Mouse (Mus musculus): Measurements from ENCODE around the gene Hepacam2. TPM values are rescaled to one million over a fixed set of nuclear protein-coding genes. Genes with fewer than 3 reads are reported as not detected.
"Not testable (repeated sequence)": the region's sequence is repeated elsewhere in the genome, so short reads cannot be mapped to it uniquely, and the experiment has no call there.

Hepacam2 gene
- total RNA-seq, 1 experiment from 2014 or later, result not detected

DNA sequence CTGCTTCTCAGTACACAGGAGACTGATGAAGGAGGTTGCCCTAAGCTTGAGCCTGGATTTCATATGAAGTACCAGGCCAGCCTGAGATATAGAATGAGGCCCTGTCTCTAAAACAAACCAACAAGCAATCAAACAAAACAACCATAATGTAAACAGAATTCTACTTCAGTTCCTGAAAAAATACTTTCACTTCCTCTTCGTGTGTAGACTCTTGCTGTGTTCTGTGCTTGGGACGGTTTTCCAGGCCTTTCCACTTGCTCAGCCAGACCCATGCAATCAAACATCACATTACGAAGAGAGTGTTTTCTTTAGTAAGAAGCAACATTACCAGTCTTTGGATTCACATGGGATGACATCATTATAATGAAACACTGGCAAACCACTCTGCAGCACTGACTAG lies 16.4 kb downstream of the Hepacam2 start:
- ATAC-seq (replicated peaks in 1 of 2; ENCODE audit: insufficient read depth in 1 of 2, low FRiP score in 2 of 2, low TSS enrichment in 1 of 2, low read depth in 1 of 2, poor library complexity in 2 of 2, severe bottlenecking in 2 of 2), result peak; percentile 25 to 32; a peak in 1 of 4 replicates

GRCm38 (mm10) chr6:3479853-3480252 lies 18.2 kb downstream of the Hepacam2 start:
- ATAC-seq (replicated peaks in 1 of 2; ENCODE audit: insufficient read depth in 1 of 2, low FRiP score in 2 of 2, low TSS enrichment in 1 of 2, low read depth in 1 of 2, poor library complexity in 2 of 2, severe bottlenecking in 2 of 2), result no peak

GRCm38 (mm10) chr6:3476299-3476698 lies 21.8 kb downstream of the Hepacam2 start:
- no peak for ATAC-seq (replicated peaks in 1 of 2; ENCODE audit: insufficient read depth in 1 of 2, low FRiP score in 2 of 2, low TSS enrichment in 1 of 2, low read depth in 1 of 2, poor library complexity in 2 of 2, severe bottlenecking in 2 of 2)

- ATAC-seq (replicated peaks in 1 of 2; ENCODE audit: insufficient read depth in 1 of 2, low FRiP score in 2 of 2, low TSS enrichment in 1 of 2, low read depth in 1 of 2, poor library complexity in 2 of 2, severe bottlenecking in 2 of 2), result no peak
Observed at GRCm38 (mm10) chr6:3470706-3471105, 27.4 kb downstream of the Hepacam2 start.

DNA sequence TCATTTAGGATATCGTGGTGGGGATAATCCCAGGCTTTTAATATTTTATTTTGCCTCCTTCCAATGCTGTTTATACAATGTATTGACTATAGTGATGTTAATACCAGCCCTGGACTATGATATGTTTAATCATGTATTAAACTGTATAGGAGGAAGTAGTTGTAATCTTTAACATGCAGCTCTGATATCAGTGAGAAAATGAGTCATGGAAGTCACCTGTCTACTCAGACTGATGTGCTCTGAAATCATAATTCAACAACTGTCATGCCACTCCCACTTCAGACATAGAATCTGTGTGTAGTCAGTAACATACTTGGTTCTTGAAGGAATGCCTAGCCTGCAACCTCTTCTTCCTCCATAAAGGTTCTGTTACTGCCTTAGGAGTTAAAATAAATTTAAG lies 29.5 kb downstream of the Hepacam2 start:
- no peak for ATAC-seq (replicated peaks in 1 of 2; ENCODE audit: insufficient read depth in 1 of 2, low FRiP score in 2 of 2, low TSS enrichment in 1 of 2, low read depth in 1 of 2, poor library complexity in 2 of 2, severe bottlenecking in 2 of 2)

DNA sequence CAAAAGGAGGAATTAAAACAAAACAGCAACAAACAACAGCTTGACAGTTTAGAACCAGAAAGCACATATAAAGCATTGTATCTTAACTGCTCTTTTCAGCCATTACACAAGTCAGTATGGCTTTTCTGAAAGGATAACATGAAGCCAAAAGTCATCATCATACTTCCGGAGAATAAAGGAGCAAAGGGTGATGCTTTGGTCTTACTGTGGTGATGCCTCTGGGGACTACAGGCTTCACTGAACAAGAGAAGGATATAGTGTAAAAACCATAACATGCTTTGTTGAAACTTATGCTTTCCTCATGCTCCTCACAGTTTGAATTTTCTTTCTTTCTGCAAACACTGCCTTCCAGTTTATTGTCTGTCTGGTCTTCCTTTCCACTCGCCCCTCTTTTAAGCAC lies 34.5 kb downstream of the Hepacam2 start:
- ATAC-seq (replicated peaks in 1 of 2; ENCODE audit: insufficient read depth in 1 of 2, low FRiP score in 2 of 2, low TSS enrichment in 1 of 2, low read depth in 1 of 2, poor library complexity in 2 of 2, severe bottlenecking in 2 of 2), result no peak

- ATAC-seq (replicated peaks in 1 of 2; ENCODE audit: insufficient read depth in 1 of 2, low FRiP score in 2 of 2, low TSS enrichment in 1 of 2, low read depth in 1 of 2, poor library complexity in 2 of 2, severe bottlenecking in 2 of 2), result no peak
Observed at GRCm38 (mm10) chr6:3463026-3463425, 35.1 kb downstream of the Hepacam2 start.

DNA sequence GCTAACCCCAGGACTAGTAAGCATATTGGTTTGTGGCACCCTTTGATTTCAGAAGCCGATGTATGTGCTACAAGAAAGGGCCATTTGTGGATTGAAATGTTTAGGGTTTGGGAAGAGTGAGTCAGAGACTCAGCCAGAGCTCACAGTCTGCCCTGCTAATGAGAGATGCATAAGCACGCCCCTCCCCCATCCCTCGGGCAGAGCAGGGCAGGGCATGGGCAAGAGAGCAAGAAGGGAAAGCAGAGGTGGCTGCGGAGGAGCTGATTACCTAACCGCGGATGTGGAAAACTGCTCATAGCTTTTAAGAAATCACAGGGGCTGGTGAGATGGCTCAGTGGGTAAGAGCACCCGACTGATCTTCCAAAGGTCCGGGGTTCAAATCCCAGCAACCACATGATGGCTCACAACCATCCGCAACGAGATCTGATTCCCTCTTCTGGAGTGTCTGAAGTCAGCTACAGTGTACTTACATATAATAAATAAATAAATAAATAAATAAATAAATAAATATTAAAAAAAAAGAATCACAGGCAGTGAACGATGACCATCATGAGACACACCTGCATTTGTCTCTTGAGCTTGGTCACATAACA lies 42.1 kb downstream of the Hepacam2 start:
- ATAC-seq (replicated peaks in 1 of 2; ENCODE audit: insufficient read depth in 1 of 2, low FRiP score in 2 of 2, low TSS enrichment in 1 of 2, low read depth in 1 of 2, poor library complexity in 2 of 2, severe bottlenecking in 2 of 2), result no peak

DNA sequence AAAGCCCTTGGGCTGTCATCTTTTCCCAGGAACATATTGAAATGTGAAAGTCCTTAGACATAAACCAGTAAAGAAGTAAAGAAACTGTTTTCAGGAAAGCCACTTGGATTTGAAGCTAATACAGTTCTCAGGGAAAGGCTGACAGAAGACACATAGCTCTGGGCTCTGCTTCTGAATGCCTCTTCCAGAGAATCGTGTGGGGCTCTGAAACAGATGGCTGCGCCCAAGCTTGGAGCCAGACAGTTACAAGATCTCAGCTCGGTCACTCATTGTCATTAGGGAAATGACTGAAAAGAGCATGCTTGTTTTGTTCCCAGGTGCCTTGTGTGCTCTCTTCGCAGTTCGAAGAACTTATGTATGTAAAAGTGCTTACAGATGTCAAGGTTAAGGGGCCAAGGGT lies 43.7 kb downstream of the Hepacam2 start:
- ATAC-seq (replicated peaks in 1 of 2; ENCODE audit: insufficient read depth in 1 of 2, low FRiP score in 2 of 2, low TSS enrichment in 1 of 2, low read depth in 1 of 2, poor library complexity in 2 of 2, severe bottlenecking in 2 of 2), result no peak

- peak; percentile 100 for ATAC-seq (replicated peaks in 1 of 2; ENCODE audit: insufficient read depth in 1 of 2, low FRiP score in 2 of 2, low TSS enrichment in 1 of 2, low read depth in 1 of 2, poor library complexity in 2 of 2, severe bottlenecking in 2 of 2)
Observed at GRCm38 (mm10) chr6:3447404-3447803, 50.7 kb downstream of the Hepacam2 start.

DNA sequence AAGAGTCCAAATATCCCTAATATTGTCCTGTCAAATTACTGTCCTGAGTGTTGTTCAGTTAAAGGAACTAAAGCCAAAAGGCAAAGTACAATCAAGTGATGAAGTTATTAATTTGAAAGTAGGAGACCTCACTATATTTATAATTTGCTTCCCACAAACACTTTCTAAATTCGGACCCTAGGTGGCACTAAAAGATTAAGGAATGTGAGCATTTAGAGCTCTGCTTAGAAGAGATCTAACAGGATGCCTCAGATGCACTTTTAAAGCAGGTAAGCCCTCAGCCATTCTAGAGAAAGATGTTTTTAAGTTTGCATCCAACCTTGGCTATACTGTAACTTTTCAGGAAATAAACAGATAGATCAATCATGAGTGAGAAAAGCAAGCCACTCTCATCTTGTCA lies 54.2 kb downstream of the Hepacam2 start:
- no peak for ATAC-seq (replicated peaks in 1 of 2; ENCODE audit: insufficient read depth in 1 of 2, low FRiP score in 2 of 2, low TSS enrichment in 1 of 2, low read depth in 1 of 2, poor library complexity in 2 of 2, severe bottlenecking in 2 of 2)

GRCm38 (mm10) chr6:3436087-3436486 lies 62.0 kb downstream of the Hepacam2 start:
- no peak for ATAC-seq (replicated peaks in 1 of 2; ENCODE audit: insufficient read depth in 1 of 2, low FRiP score in 2 of 2, low TSS enrichment in 1 of 2, low read depth in 1 of 2, poor library complexity in 2 of 2, severe bottlenecking in 2 of 2)

- not testable (repeated sequence) for ATAC-seq (replicated peaks in 1 of 2; ENCODE audit: insufficient read depth in 1 of 2, low FRiP score in 2 of 2, low TSS enrichment in 1 of 2, low read depth in 1 of 2, poor library complexity in 2 of 2, severe bottlenecking in 2 of 2)
Observed at GRCm38 (mm10) chr6:3430976-3431375, 67.1 kb downstream of the Hepacam2 start.

DNA sequence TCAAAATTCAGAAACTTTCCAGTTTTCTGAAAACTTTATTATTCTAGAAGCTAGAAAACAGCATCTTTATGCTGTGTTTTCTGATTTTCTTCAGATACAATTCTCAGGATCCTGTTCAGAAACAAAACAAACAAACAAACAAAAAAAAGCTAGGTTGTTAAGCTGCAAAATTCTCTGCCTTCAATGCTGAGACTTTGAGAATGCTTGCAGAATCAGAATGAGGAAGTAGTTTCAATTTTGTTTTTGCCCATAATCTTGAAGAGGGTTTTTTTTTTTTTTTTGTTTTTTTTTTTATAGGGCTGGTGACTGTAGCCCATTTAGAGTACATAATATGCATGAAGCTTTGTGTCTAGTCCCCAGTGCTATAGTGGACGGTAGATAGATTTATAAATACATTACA lies 71.1 kb downstream of the Hepacam2 start:
- ATAC-seq (replicated peaks in 1 of 2; ENCODE audit: insufficient read depth in 1 of 2, low FRiP score in 2 of 2, low TSS enrichment in 1 of 2, low read depth in 1 of 2, poor library complexity in 2 of 2, severe bottlenecking in 2 of 2), result no peak

DNA sequence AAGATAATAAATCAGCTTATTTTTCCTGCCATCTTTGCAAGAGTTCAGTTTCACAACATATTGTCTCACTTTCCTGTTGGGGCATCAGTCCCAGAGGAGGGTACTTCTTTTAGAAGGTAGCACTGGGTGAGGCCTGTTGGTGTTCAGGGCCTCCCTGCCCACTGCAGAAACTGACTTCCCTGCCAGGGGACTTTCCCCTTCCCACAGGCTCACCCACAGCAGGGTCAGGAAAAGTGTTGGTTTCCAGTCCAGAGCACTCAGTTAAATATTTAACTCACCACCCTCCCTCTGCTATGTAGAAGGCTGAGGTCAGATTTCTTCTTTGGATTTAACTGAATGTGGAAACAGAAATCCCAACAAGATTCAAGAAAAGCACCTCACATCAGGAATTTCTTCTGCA lies 72.8 kb downstream of the Hepacam2 start:
- ATAC-seq (replicated peaks in 1 of 2; ENCODE audit: insufficient read depth in 1 of 2, low FRiP score in 2 of 2, low TSS enrichment in 1 of 2, low read depth in 1 of 2, poor library complexity in 2 of 2, severe bottlenecking in 2 of 2), result peak; percentile 61 to 63

DNA sequence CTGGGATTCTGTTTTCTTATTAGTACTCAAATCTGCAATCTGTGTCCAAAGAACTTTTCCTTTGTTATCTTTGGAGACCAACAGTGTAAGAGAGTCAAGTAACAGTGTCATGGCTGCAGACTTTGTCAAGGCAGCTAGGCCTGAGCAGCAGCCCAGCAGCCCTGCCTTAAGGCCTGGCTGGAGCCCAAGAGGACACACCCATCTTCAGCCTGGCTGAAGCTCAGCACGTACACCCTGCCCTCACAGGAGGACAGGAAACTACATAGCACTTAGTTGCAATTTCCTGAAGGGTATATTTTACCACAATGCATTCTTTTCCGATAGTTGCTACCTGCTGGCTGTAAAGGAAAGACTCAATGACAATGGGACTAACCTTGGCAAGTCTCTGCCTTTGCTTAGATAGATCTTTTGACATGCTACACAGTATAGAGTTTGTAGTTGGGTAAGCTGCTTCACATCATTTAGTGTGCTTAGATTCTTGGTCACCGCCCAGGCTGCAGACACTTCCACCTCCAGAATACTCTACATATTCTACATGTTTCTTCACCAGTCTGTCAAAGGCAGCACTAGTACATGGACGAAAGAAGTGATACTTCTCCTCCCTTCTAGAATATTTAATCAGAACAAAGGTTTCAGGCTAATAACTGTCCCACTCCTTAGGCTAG lies 73.4 kb downstream of the Hepacam2 start:
- ATAC-seq (replicated peaks in 1 of 2; ENCODE audit: insufficient read depth in 1 of 2, low FRiP score in 2 of 2, low TSS enrichment in 1 of 2, low read depth in 1 of 2, poor library complexity in 2 of 2, severe bottlenecking in 2 of 2), result peak; percentile 80 to 85
